Mouse (Mus musculus) embryonic facial prominence, embryonic 10.5 days (tissue): ENCODE measurements around the gene Psrc1. TPM values are rescaled to one million over a fixed set of nuclear protein-coding genes. Genes with fewer than 3 reads are reported as not detected.
A peak's percentile ranks its signal among the peaks of the same experiment; 100 is the strongest.

Experiments used
- DNase-seq: peaks from one replicate; pipeline ENCODE4 v3.0.0-alpha.2; 2017; ENCODE audit warnings: low spot score
- H3K27ac ChIP-seq: fragments of 300-500 bp; sonication (generic); replicated peaks from 2 replicates; pipeline ENCODE4 v1.5.1; 2016; ENCODE audit warnings: mild to moderate bottlenecking
- H3K27me3 ChIP-seq: fragments of 300-500 bp; sonication (generic); replicated peaks from 2 replicates; pipeline ENCODE4 v1.6.1; 2016; ENCODE audit warnings: low read depth, mild to moderate bottlenecking; ENCODE audit not compliant: poor library complexity, severe bottlenecking
- H3K36me3 ChIP-seq: fragments of 300-500 bp; sonication (generic); replicated peaks from 2 replicates; pipeline ENCODE4 v1.6.1; 2016; ENCODE audit warnings: mild to moderate bottlenecking, moderate library complexity
- H3K4me1 ChIP-seq: fragments of 300-500 bp; sonication (generic); 2 replicates; pipeline ENCODE4 v1.6.1; 2016
- H3K4me3 ChIP-seq: fragments of 300-500 bp; sonication (generic); 2 replicates; pipeline ENCODE4 v1.5.1; 2016; ENCODE audit warnings: mild to moderate bottlenecking, moderate library complexity
- H3K9me3 ChIP-seq: fragments of 300-500 bp; sonication (generic); 2 replicates; pipeline ENCODE4 v1.6.1; 2016; ENCODE audit warnings: mild to moderate bottlenecking
- WGBS: fragments of 180-500 bp; shearing (Covaris S2); methylation state at CpG from one replicate; pipeline ENCODE4 v1.1.7; 2016; 5-methylcytosine and 5-hydroxymethylcytosine counted together
- polyA plus RNA-seq: library from polyadenylated mRNA; unstranded; fragments of >200 nt; fragmentation: Nextera tagmentation; extraction: Ambion mirVana; gene quantifications from 2 replicates; pipeline ENCODE4 v1.2.1, GENCODE M21; 2016

Gene Psrc1
- polyA plus RNA-seq, 1 experiment from 2014 or later: 97.9 TPM

- peak overlapping the region; percentile 33 for H3K4me3 ChIP-seq
- H3K27me3 ChIP-seq: no peaks in the 10 kb centered on the region
- peak overlapping the region; percentile 80 for H3K27ac ChIP-seq
- WGBS: 39% methylated on average over 19 of the region's 19 CpGs
- no peak for DNase-seq
- peaks cover 89% of the 10 kb centered on the region for H3K36me3 ChIP-seq
- no peaks in the 10 kb centered on the region for H3K9me3 ChIP-seq
- peaks cover 38% of the 10 kb centered on the region for H3K4me1 ChIP-seq
Measured at GRCm38 (mm10) chr3:108433881-108434495, 50.3 kb downstream of the Psrc1 start.

- H3K9me3 ChIP-seq: no peaks in the 10 kb centered on the region
- no peak overlapping the region for H3K4me3 ChIP-seq
- peaks cover 38% of the 10 kb centered on the region for H3K4me1 ChIP-seq
- 89% methylated on average over 17 of the region's 17 CpGs for WGBS
- H3K27me3 ChIP-seq: no peaks in the 10 kb centered on the region
- peaks cover 81% of the 10 kb centered on the region for H3K36me3 ChIP-seq
- no peak for DNase-seq
- H3K27ac ChIP-seq: no peak overlapping the region
Measured at GRCm38 (mm10) chr3:108435701-108436379, 52.2 kb downstream of the Psrc1 start.

GRCm38 (mm10) chr3:108436380-108436714 is 52.7 kb downstream of the Psrc1 start:
- no peaks in the 10 kb centered on the region for H3K27me3 ChIP-seq
- H3K36me3 ChIP-seq: peaks cover 81% of the 10 kb centered on the region
- peaks cover 38% of the 10 kb centered on the region for H3K4me1 ChIP-seq
- H3K9me3 ChIP-seq: no peaks in the 10 kb centered on the region
- DNase-seq: no peak
- no peak overlapping the region for H3K4me3 ChIP-seq
- no peak overlapping the region for H3K27ac ChIP-seq
- 89% methylated on average over 7 of the region's 7 CpGs for whole genome bisulfite sequencing

Other genes with a start within 250 kb of the Psrc1 start
- 194 and 195 TPM in 2 replicates for gene Gnai3, start 237.7 kb upstream of the Psrc1 start, polyA plus RNA-seq
- gene Gpr61, start 229.0 kb upstream of the Psrc1 start, polyA plus RNA-seq: 0.30 and 0.36 TPM in 2 replicates
- 4.0 and 4.3 TPM in 2 replicates for gene Amigo1, start 197.5 kb upstream of the Psrc1 start, polyA plus RNA-seq
- 3.1 and 3.4 TPM in 2 replicates for gene Cyb561d1, start 182.6 kb upstream of the Psrc1 start, polyA plus RNA-seq
- gene Atxn7l2, start 172.9 kb upstream of the Psrc1 start, polyA plus RNA-seq: 23.9 and 25.8 TPM in 2 replicates
- 0.55 and 0.95 TPM in 2 replicates for gene Sypl2, start 157.2 kb upstream of the Psrc1 start, polyA plus RNA-seq
- 361 and 368 TPM in 2 replicates for gene Psma5, start 126.9 kb upstream of the Psrc1 start, polyA plus RNA-seq
- gene Sort1, start 99.8 kb upstream of the Psrc1 start, polyA plus RNA-seq: 12.9 and 15.5 TPM in 2 replicates
- gene Mybphl, start 18.9 kb upstream of the Psrc1 start, polyA plus RNA-seq: 0.22 TPM in 1 of 2 replicates, not detected in the other
- 10.2 and 20.1 TPM in 2 replicates for gene Celsr2, start 31.7 kb downstream of the Psrc1 start, polyA plus RNA-seq
- 132 and 139 TPM in 2 replicates for gene Sars, start 61.4 kb downstream of the Psrc1 start, polyA plus RNA-seq
- 0.38 TPM in 1 of 2 replicates, not detected in the other for gene 1700013F07Rik, start 150.3 kb downstream of the Psrc1 start, polyA plus RNA-seq
- gene 5330417C22Rik, start 152.7 kb downstream of the Psrc1 start, polyA plus RNA-seq: 0.40 and 0.64 TPM in 2 replicates
- gene Tmem167b, start 178.6 kb downstream of the Psrc1 start, polyA plus RNA-seq: 31.0 and 33.0 TPM in 2 replicates
- 50.8 and 52.7 TPM in 2 replicates for gene Taf13, start 187.9 kb downstream of the Psrc1 start, polyA plus RNA-seq
- gene Wdr47, start 207.4 kb downstream of the Psrc1 start, polyA plus RNA-seq: 11.3 and 14.0 TPM in 2 replicates